Mouse (Mus musculus): ENCODE measurements around the gene Copg2.

DNA sequence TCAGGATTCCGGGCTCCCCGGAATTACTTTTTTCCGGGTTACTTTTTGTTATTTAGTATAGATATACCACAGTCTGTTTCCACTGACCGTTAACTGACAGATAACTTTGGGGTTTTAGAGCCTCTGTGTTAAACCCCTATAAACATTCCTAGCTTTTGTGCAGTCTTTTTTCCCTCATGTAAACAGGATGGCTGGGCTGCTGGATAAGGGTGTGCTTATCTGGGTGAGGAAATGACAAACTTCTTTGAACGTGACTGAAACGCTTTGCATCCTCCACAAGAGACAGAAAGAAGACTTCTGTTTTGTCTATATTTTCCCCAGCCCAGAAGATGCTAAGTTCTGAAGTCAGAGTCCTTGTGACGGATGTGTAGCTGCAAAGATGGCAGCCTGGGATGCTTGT is 184.1 kb downstream of the Copg2 start:
- no peak for TF ChIP-seq CTCF (IDR thresholded peaks at IDR 0.05)
- TF ChIP-seq EP300 (IDR thresholded peaks at IDR 0.05; ENCODE audit: insufficient read depth, low read depth, low read length) = no peak
- no peak for TF ChIP-seq POLR2A (IDR thresholded peaks at IDR 0.05; ENCODE audit: insufficient read depth, low read depth, low read length)

Measured in heart, adult 2 months (tissue).